Mouse (Mus musculus) large intestine, adult 2 months (tissue): ENCODE data around the gene Clec4b1. TPM values are rescaled to one million over a fixed set of nuclear protein-coding genes. Genes with fewer than 3 reads are reported as not detected.
"Not testable (repeated sequence)": the region's sequence is repeated elsewhere in the genome, so short reads cannot be mapped to it uniquely, and the experiment has no call there.

Source experiments
- DNase-seq: peaks from one replicate; pipeline ENCODE4 v3.0.0-alpha.2; 2012; ENCODE audit warnings: low read depth, low spot score
- WGBS: fragments of 180-500 bp; shearing (Covaris S2); methylation state at CpG from one replicate; pipeline ENCODE4 v1.1.7; 2018; 5-methylcytosine and 5-hydroxymethylcytosine counted together
- polyA plus RNA-seq: library from polyadenylated mRNA; depleted of rRNA; stranded (reverse); fragments of >200 nt; gene quantifications from 2 replicates; pipeline ENCODE4 v1.2.3, GENCODE M21; 2012; rRNA removed

Clec4b1 gene
- 0.55 and 0.80 TPM in 2 replicates for polyA plus RNA-seq

DNA sequence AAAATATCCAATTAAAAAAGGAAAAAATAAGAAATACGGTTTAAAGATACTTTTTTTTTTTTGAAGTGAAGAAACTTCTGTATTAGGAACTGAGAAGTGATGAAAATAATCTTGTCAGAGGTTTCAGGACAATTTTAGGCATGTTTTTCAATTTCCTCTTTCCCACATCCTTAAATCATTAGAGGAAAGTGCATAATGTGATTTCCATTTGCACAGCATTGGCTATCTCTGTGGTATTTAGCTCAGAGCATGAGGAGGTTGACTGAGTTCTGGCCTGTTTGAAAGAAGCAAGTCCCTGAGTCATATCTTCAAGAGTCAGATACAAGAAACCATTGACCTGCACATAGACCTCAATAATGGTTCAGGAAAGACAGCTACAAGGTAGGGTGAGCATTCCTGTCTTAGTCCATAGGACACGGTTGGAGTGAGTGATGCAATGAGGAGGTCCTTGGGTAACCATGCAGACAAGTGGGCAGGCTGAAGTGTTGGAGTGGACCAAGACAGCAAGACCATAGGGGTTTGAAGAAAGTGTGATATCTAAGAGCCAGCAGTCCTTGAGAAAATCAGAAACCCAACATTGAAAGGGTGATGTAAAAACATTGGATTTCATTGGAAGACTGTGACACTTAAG lies at the start of gene Clec4b1:
TSS of gene Clec4b1 (plus strand) at position 221 of the 631 bp plus-strand sequence.
- DNase-seq = no peak
- 81% methylated on average over 2 of the region's 2 CpGs for WGBS

GRCm38 (mm10) chr6:123004696-123005095 lies 45.1 kb upstream of the Clec4b1 start:
- 66% methylated on average over 2 of the region's 2 CpGs for WGBS

GRCm38 (mm10) chr6:123005591-123005990 lies 44.2 kb upstream of the Clec4b1 start:
- WGBS = 55% methylated on average over 1 of the region's 1 CpGs

More at GRCm38 (mm10) chr6:123004696-123005095, 45.1 kb upstream of the Clec4b1 start:
- not testable (repeated sequence) for DNase-seq

GRCm38 (mm10) chr6:123095125-123095843 lies 45.5 kb downstream of the Clec4b1 start:
- DNase-seq = no peak
- 80% methylated on average over 4 of the region's 4 CpGs for WGBS

More at GRCm38 (mm10) chr6:123005591-123005990, 44.2 kb upstream of the Clec4b1 start:
- DNase-seq = no peak

DNA sequence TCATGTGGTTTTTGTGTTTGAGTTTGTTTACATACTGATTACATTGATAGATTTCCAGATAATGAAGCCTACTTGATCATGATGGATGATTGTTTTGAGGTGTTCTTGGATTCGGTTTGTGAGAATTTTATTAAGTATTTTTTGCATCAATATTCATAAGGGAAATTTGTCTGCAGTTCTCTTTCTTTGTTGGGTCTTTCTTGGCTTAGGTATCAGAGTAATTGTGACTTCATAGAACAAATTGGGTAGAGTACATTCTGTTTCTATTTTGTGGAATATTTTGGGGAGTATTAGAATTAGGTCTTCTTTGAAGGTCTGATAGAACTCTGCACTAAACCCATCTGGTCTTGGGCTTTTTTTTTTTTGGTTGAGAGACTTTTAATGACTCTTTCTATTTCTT lies 56.4 kb downstream of the Clec4b1 start, which contains the start of gene Clec4a2:
TSS of gene Clec4a2 (plus strand) at position 301 of the 400 bp plus-strand sequence.
- not testable (repeated sequence) for DNase-seq
- 48% methylated on average over 1 of the region's 1 CpGs for WGBS

Other genes starting within 250 kb of the Clec4b1 start
- gene Slc2a3, start 248.3 kb upstream of the Clec4b1 start, polyA plus RNA-seq = 2.1 and 2.8 TPM in 2 replicates
- gene Foxj2, start 230.0 kb upstream of the Clec4b1 start, polyA plus RNA-seq = 7.4 and 7.6 TPM in 2 replicates
- 2.0 and 4.0 TPM in 2 replicates for gene C3ar1, start 193.8 kb upstream of the Clec4b1 start, polyA plus RNA-seq
- gene Necap1, start 175.5 kb upstream of the Clec4b1 start, polyA plus RNA-seq = 18.8 and 24.5 TPM in 2 replicates
- gene Clec4a1, start 128.1 kb upstream of the Clec4b1 start, polyA plus RNA-seq = 2.8 and 3.5 TPM in 2 replicates
- 0.88 and 1.2 TPM in 2 replicates for gene Clec4a3, start 97.4 kb upstream of the Clec4b1 start, polyA plus RNA-seq
- 0.15 TPM in 1 of 2 replicates, not detected in the other for gene Clec4a4, start 59.6 kb upstream of the Clec4b1 start, polyA plus RNA-seq
- gene Clec4a2, start 56.5 kb downstream of the Clec4b1 start, polyA plus RNA-seq = 5.4 and 5.5 TPM in 2 replicates
- gene Clec4b2, start 122.9 kb downstream of the Clec4b1 start, polyA plus RNA-seq = not detected in 2 replicates
- 3.8 and 5.0 TPM in 2 replicates for gene Clec4n, start 179.9 kb downstream of the Clec4b1 start, polyA plus RNA-seq
- 0.21 TPM in 1 of 2 replicates, not detected in the other for gene Clec4d, start 212.1 kb downstream of the Clec4b1 start, polyA plus RNA-seq
- 0.10 and 0.17 TPM in 2 replicates for gene Clec4e, start 239.9 kb downstream of the Clec4b1 start, polyA plus RNA-seq